Mouse (Mus musculus) heart, postnatal 10 days (tissue): ENCODE results near the gene Usp10. TPM values are rescaled to one million over a fixed set of nuclear protein-coding genes. Genes with fewer than 3 reads are reported as not detected.
A peak's percentile ranks its signal among the peaks of the same experiment; 100 is the strongest.

ENCODE experiments used
- DNase-seq, 2 experiments: peaks; one replicate each; pipeline ENCODE4 v3.0.0; 2021
- intact Hi-C: fragments of 180-260 bp; cut with DNase I; formaldehyde crosslinking; loops from one replicate; pipeline ENCODE4 v1.15.1; 2025
- total RNA-seq, 2 experiments: library from RNA; stranded (reverse); gene quantifications; 2 replicates each; pipeline ENCODE4 v1.2.3; 2021

The Usp10 gene
- total RNA-seq, 2 experiments from 2014 or later = 57.2 to 69.2 TPM

DNA sequence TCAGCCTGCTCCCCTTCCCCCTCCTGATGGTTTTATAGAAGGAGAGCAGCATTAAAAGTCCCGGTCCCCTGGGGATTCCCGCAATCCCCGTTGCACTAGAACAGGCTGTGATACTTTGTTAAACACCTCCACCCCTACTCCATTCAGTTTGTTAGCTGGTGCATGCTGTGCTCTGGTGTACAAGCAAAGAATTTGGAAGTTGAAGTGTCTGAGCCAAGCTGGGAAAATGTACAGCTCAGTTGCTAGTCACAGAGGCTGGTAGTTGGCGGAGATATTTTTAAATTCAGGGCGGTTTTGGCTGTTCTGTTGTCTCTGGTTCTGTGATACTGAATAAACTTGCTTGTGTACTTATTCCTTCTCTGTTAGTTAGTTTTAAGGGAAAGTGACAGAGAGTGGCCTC, 42.6 kb downstream of the Usp10 start:
- no peak for DNase-seq
- intact Hi-C loops = no loop called here

DNA sequence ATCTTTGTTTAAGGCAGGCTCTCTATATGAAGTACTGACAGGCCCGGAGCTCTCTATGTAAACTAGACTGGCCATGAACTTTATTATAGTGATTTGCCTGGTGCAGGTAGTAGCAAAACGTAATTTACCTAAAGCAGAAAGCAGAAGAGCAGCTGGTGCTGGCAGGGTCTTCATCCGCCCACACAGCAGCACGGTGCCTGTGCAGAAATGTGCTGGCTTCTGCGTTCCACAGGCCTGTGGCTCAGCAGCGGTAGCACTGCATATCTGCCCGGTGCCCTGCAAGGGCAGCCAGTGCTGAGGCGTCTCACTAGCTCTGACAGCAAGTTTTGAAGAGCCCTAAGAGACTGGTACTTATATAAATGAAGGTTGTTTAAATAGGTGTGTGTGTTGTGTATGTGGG, 45.2 kb downstream of the Usp10 start:
- intact Hi-C loops = no loop called here
- DNase-seq = no peak

DNA sequence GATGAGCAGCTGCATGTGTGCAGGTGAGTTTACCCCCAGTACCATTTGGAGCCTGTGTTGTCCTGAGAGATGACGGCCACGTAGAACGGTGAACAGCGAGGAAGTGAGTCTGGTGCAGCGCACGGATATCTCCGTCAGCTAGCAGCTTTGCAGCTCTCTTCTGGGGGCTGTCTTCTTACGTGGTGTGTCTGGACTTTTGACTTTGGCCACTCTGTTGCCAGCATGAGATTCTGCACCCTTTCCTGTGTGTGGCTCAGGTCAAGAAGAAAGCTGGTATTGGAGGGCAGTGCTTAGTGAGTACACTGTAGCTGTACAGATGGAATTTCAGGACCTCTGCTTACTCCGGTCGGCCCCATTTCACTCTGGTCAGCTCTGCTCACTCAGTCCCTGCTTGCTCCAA, 47.9 kb downstream of the Usp10 start:
- no peak for DNase-seq
- intact Hi-C loops = no loop called here

DNA sequence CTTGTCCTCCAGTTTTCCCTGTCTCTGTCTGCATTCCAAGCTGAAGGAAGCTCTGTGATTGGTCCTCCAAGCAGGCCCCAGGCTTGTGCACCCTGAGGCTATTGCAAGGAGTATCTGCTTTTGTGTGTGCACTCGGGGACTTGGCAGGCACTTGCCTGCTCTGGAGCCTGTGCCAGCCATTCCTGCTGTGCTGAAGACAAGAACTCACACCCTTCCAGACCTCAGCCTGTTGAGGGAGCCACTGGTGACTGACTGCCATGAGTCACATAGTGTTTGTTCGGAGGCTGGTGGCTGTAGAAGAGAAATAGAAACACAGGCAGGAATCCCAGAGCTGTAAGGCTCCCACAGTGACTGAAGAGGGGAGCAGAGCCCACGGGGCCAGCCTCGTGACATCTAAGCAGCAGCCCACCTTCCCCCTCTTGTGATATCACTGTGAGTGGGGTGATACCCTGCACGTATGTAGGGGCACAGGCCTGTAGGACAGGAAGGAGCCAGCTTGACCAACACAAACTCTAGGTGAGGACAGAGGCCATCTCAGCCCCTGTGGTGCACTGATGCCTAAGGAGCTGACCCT, 50.5 kb downstream of the Usp10 start:
- intact Hi-C loops = no loop called here

DNA sequence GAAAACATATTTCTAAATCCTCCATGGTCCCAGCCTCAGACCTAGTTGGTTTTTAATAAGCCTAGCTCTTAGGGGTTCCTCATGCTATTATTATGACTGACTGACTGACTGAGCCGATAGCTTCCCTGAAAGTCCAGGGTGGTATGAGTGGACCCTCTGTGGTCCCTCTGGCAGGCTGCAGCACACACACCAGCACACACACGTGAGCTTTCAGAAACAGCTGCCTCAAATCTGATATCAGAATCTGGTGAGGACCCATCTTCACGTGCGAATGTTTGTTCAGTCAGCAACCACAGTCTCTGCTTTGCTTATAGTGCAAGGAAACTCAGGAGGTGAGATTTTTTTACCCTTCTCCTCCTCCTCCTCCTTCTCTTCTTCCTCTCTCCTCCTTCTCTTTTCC, 54.7 kb downstream of the Usp10 start:
- intact Hi-C loops = no loop called here
- no peak for DNase-seq

More for the DNA sequence above, 50.5 kb downstream of the Usp10 start:
- DNase-seq = peak; percentile 60 to 70

DNA sequence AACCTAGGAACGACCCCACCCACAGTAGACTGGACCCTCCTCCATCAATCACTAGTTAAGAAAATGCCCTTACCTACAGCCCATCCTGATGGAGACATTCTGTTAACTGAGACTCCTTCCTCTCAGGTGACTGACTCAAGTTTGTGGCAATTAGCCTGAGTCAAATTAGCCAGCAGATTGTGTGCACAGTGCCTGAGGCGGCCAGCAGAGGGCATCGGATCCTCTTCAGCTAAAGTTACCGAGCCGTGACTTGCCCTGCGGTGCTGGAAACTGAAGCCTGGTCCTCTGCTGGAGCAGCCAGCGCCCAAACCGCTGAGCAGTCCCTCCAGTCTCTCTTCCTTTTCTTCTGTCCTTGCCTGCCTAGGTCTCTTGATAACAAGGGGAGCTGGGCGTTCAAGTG, 57.3 kb downstream of the Usp10 start:
- no peak for DNase-seq
- intact Hi-C loops = no loop called here

DNA sequence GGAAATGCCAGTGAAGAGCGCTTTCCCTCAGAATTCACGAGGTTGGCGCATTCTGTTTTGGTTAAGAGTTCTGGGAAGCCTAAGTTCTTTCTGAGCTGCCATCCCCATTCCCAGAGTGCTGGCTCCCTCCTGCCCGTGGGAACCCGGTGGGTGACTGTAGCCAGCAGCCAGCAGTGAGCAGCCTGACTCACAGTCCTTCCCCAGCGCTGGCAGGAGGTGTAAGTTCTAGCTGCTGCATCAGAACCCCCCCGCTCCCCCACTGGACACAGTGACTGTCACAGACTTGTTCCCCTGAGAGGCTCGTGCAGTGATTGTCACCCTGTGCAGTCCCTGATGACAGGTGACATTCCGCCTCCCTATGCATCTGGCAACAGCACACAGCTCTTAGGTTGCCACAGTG, 60.0 kb downstream of the Usp10 start:
- intact Hi-C loops = no loop called here

DNA sequence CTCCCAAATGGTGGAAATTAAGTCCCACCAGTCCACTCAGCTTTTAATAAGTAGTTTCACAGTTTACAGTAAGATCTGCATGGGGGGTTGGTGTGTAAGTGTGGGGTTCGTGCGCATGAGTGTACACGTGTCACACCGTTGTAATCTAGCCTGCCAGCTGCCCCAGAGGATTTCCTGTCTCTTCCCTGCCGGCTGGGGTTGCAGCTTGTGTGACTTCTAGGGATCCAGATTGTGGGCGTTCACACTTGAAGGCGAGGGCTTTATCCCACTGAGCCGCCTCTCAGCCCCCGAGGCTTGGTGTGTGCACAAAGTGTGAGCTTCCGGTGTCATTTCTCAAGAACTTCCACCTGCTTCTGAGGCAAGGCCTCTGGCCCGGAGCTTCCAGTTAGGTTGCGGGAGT, 62.4 kb downstream of the Usp10 start:
- peak in 1 of 2 experiments; percentile 36 for DNase-seq
- intact Hi-C loops = no loop called here

More for the DNA sequence above, 60.0 kb downstream of the Usp10 start:
- DNase-seq = no peak

DNA sequence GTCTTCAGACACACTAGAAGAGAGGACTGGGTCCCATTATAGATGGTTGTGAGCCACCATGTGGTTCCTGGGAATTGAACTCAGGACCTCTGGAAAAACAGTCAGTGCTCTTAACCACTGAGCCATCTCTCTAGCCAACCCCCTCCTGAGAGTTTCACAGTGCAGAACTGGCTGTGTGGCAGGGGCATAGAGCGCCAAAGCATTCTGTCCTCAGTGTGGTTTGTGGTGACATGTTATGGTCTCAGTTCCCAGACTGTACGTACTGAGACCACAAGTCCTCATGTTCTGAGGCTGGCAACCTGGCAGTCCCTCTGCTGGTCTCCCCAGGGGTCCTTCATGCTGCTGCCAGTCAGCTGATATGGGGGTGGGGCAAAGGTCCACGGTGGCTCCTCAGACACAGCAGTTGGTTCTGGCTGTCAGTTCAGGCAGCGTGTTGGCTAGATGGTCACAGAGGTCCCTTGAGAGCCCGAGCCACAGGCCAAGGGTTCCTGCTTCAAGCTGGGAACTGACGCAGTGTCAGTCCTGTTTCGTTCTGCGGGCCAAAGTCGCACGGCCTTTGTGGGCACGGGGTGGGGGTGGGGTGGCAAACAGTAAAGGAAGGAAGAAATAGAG, 68.7 kb downstream of the Usp10 start:
- no peak for DNase-seq
- intact Hi-C loops = no loop called here

DNA sequence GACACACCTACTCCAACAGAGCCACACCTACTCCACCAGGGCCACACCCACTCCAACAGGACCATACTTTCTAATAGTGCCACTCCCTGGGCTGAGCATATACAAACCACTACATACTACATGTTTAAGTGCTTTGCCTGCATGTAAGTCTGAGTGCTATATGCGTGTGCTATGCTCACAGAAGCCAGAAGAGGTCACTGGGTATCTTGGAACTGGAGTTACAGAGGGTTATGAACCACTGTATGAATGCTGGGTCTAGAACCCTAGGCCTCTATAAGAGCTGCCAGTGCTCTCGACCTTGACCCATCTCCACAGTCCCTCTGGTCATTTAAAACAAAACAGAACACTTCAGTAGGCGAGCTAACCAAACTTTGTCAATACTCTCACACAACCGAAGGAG, 71.1 kb downstream of the Usp10 start:
- DNase-seq = no peak
- intact Hi-C loops = loop anchor here (5.0 kb wide), 1 partner anchor 91 kb away; no protein-coding TSS in a partner anchor

DNA sequence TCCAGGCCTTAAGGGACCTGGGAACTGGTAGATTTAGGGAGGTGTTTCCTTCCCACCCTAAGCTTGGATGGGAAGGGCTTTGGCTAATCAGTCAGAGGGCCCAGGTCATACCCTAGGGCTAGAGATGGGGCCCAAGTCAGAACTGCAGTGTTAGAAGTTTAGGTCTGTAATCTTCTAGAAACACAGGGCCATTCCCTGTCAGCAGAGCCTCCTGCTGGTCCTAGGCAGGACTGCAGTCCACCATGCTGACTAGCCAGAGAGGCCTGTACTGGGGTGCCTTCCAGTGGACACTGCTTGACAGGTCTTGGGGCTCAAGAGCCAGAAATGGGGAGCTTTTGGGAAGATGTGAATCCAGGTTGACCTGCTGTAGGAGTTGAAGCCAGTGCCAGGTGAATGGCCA, 73.9 kb downstream of the Usp10 start:
- DNase-seq = no peak
- intact Hi-C loops = loop anchor here (1.0 to 5.0 kb wide), 2 partner anchors 39 to 88 kb away; no protein-coding TSS in a partner anchor

DNA sequence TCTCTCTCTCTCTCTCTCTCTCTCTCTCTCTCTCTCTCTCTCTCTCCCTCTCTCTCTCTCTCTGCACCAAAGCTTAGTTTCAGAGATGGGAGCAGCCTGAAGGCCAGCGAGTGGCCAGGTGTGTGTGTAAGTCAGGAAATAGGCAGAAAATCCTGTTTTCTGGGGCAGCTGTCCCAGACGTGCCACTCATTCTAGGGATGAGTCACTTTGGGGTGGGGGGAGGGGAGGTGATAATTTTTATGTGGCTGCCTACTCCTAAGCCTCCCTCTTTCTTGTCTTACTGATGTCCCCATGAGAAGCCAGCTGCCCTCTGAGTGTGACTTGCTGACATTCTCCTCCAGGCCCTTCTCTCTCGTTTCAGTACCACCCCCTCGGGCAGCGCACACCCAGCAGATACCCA, 76.0 kb downstream of the Usp10 start:
- DNase-seq = no peak
- intact Hi-C loops = no loop called here

DNA sequence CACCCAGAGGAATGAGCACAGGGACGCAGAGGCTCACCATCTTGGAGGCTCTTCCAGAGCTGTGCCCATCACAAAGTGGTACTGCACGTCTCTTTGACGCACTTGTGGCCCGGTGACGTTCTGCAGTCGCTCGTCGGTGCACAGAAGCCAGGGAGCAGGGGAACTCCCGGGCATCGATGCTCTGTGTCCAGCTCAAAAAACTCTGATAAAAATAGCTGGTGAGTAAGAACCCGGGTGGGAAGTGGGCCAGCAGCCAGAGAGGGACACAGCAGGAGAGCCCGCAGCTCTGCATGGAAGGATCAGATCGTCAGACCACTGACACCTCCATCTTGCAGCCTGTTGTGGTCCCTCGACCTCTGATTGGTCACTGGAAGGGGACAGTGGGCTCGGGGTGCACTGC, 77.9 kb downstream of the Usp10 start:
- peak; percentile 72 to 73 for DNase-seq
- intact Hi-C loops = no loop called here

DNA sequence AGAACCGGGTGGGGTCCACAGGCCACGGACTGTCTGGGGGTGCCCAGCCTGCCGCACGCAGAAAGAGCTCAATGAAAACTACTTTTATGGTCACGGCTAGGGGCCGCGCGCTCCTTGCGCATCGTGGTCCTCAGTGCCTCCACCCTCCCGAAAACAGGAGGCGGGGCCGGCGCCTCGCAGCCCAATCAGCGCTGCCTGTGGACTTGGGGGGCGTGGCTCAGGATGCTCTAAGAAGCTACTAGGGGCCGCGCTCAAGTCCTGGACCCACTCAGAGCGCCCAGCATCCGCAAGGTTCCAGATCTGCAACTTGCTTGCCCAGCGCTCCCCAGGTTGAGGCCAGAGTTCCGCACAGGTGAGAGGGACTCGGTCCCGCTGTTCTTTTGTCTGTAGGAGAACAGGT, 82.1 kb downstream of the Usp10 start, which contains the start of gene Crispld2:
TSS of gene Crispld2 (plus strand) at position 190 of the 400 bp plus-strand sequence.
- intact Hi-C loops = no loop called here
- DNase-seq = peak; percentile 86

DNA sequence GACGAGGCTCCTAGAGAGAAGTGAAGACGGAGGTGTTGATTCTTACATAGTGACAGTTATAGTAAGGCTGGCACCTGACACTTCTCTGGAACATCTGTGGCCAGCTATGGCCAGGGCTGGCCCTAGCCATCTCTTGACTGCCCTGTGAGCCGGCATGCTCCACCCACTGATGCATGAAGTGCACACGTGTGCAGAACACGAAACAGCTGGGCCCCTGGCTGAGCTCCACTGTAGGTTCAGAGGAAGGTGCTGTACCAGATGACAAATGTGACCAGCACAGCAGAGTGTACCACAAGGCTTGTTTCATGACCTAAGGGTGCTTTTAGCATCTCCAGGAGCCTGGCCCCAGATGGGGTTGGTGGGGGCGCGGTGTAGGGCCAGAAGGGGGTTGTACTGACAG, 84.0 kb downstream of the Usp10 start:
- no peak for DNase-seq
- intact Hi-C loops = no loop called here

DNA sequence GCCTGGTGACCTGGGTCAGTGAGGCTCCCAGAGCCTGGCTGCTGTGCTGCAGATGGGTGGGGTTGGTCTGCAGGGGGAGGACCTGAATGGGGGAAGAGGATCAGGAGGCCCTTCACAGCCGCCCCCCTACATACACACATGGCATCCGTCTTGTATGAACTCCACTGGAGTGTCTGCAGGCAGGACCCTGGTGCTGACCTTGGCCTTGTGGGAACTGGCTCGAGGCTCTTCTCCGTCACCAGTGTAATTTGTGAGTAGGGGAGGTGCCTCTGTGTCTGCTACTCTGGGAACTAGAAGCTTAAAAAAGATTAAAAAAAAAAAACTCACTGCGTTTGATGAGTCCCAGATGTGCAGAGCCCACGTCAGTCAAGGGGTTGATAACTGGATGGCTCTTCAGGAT, 84.4 kb downstream of the Usp10 start:
- intact Hi-C loops = no loop called here
- no peak for DNase-seq

DNA sequence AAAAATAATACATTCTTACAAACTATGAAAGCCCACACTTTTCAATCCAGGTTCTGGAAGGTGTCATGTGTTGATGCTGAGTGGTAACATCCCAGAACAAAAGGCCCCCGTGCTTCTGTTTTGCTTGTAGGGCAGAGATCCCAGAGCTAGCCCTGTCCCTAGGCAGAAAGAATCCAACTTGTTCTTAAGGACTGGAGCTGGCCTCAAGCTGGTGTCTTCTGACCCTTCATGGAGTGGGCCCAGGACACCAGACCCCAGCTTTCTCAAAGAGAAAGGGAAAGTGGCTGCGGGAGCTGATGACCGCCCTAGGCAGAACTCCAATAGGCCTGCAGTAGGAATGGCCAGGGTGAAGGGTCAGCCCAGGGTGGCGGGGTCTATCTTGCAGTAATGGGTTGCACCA, 87.1 kb downstream of the Usp10 start:
- no peak for DNase-seq
- intact Hi-C loops = no loop called here

DNA sequence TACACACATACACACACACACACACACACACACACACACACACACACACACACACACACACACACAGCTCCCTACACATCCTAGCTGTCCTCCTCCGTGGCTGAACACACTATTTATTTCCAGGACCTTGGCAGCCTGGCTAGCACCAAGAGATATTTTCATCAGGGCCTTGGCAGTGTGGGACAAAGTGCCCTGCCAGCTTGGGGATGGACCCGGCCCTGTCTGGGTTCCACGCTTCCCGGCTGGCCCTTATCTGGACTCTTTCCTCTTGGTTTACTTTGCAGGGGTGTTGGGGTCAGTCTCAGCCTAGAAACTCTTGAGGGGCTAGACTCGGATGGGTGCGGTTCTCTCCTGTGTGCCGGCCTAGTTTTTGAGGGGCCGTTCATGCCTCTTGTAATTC, 90.3 kb downstream of the Usp10 start:
- intact Hi-C loops = loop anchor here (2.0 kb wide), 1 partner anchor 44 kb away; no protein-coding TSS in a partner anchor
- peak; percentile 55 to 65 for DNase-seq

DNA sequence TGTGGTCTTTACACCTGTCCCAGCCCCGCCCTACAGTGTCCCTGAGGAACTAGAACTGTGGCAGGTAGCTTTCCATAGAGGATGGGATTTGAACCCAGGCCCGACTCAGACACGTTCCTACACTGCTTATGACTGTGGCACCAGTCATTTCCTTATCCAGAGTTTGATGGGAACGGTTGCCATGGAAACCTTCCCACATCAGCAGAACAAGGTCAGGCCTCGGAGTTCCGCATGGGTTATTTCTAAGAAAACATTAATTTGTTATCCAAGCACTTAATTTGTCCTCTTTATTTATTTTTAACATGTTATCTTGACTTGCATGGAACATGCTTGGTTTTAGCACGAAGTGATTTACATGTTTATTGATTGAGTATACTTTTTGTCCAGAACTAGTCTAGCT, 91.6 kb downstream of the Usp10 start:
- intact Hi-C loops = loop anchor here (2.0 kb wide), 1 partner anchor 43 kb away; no protein-coding TSS in a partner anchor
- DNase-seq = no peak

DNA sequence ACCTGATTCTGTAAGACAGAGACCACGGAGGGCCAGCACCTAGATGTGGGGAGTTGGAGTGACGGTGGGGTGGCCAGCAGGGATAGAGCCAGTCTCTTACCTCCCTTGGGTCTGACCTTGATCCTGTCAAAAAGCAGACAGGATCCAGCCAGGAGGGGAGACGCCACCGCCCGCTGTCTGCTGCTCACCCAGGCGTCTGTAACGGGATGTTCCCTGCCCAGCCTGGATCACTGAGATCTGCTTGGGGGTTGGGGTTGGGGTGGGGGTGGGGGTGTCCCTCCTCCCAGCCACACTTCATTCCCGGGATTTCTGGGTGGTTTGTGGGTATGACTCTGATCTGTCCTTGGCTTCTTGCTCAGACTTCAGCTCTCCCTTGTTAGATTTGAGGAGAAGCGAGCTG, 92.2 kb downstream of the Usp10 start:
- no peak for DNase-seq
- intact Hi-C loops = no loop called here

DNA sequence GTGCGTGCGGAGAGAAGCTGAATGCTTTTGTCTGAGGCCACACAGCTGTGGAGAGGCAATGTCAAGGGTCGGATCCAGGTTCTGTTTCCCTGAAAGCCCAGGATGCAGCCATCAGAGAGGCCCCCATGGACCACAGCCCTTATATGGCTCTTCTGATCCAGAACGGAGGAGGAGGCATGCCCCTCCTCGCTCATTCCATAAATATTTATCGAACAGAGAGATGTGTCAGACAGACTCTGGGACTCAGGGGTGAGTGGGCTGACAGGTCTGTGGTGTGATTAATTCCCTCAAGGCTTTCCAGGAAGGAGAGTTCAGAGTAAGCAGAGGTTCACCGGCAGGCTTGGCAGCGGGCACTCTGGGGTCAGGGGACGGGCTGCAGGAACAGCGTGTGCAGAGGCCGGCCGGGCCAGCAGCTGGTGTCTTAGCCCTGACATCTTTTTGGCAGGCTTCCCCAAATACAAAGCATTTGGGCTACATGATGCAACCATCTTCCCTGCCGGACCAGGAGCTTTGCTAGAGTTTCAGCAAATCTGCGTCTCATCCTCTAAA, 94.1 kb downstream of the Usp10 start:
- intact Hi-C loops = no loop called here
- DNase-seq = peak; percentile 63 to 65

DNA sequence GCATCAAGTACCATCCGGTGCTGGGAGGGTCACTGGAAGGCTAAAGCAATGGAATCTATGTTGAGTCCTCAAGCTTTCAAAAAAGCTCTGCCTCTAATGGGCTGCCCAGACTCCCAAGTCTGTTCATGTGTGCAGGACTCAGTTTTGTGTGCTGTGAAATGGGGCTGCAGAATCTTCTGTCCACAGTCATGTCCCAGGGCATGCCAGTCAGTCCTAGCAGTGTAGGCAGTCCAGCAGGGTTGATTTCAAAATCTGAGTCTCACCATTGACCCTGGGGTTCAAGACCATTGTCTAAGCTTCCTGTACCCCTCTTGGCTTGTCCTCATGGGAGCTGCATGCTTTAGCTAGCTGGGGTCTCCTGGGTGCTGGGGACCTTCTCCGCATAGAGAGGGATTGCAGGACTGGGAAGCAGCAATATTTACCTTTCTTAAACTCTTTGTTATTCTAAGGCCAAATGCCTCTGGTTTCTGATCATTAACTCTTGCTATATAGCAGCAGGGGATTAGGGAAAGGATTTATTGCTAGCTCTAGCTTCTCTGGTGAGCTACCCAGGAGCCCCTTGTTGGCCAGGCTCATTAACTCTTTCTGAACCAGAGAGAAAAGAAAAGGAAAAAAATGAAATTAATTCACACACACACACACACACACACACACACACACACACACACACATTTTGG, 94.7 kb downstream of the Usp10 start:
- intact Hi-C loops = no loop called here
- DNase-seq = no peak
